Mouse (Mus musculus) intestine, embryonic 14.5 days (tissue): Measurements from ENCODE around the gene Ina. TPM values are rescaled to one million over a fixed set of nuclear protein-coding genes. Genes with fewer than 3 reads are reported as not detected.
A peak's percentile ranks its signal among the peaks of the same experiment; 100 is the strongest.

Experiments used
- ATAC-seq: fragments of 200-750 bp; cut with Nextera tagmentation; replicated peaks from 2 replicates; pipeline ENCODE4 v1.8.0; 2017; ENCODE audit warnings: low read depth, moderate number of reproducible peaks, moderate TSS enrichment, moderate library complexity; ENCODE audit not compliant: low FRiP score, low TSS enrichment
- DNase-seq: peaks from one replicate; pipeline ENCODE4 v3.0.0-alpha.2; 2018; ENCODE audit warnings: low spot score
- H3K27ac ChIP-seq: fragments of 300-500 bp; sonication (generic); 2 replicates; pipeline ENCODE4 v1.5.1; 2014; ENCODE audit warnings: low read depth, mild to moderate bottlenecking, control low read depth
- H3K27me3 ChIP-seq: fragments of 300-500 bp; sonication (generic); replicated peaks from 2 replicates; pipeline ENCODE4 v1.6.1; 2014; ENCODE audit warnings: low read length, control low read depth; ENCODE audit not compliant: control insufficient read depth, insufficient read depth
- H3K36me3 ChIP-seq: fragments of 300-500 bp; sonication (generic); 2 replicates; pipeline ENCODE4 v1.6.1; 2014; ENCODE audit warnings: low read length, control low read depth; ENCODE audit not compliant: control insufficient read depth, insufficient read depth
- H3K4me1 ChIP-seq: fragments of 300-500 bp; sonication (generic); replicated peaks from 2 replicates; pipeline ENCODE4 v1.6.1; 2014; ENCODE audit warnings: low read length, control low read depth, mixed read lengths; ENCODE audit not compliant: control insufficient read depth, insufficient read depth
- H3K4me2 ChIP-seq: fragments of 300-500 bp; sonication (generic); 2 replicates; pipeline ENCODE4 v1.6.1; 2014; ENCODE audit warnings: low read length
- H3K4me3 ChIP-seq: fragments of 300-500 bp; sonication (generic); 2 replicates; pipeline ENCODE4 v1.5.1; 2014; ENCODE audit warnings: low read depth, low read length, control low read depth, mixed read lengths
- H3K9ac ChIP-seq: fragments of 300-500 bp; sonication (generic); 2 replicates; pipeline ENCODE4 v1.6.1; 2014; ENCODE audit warnings: mild to moderate bottlenecking, low read length
- H3K9me3 ChIP-seq: fragments of 300-500 bp; sonication (generic); 2 replicates; pipeline ENCODE4 v1.6.1; 2016; ENCODE audit warnings: low read length, control low read depth; ENCODE audit not compliant: control insufficient read depth
- WGBS: fragments of 180-500 bp; shearing (Covaris S2); extraction: QIAGEN DNeasy Blood & Tissue Kit; methylation state at CpG from one replicate; pipeline ENCODE4 v1.1.7; 2014; 5-methylcytosine and 5-hydroxymethylcytosine counted together
- polyA plus RNA-seq: library from polyadenylated mRNA; unstranded; fragments of >200 nt; fragmentation: Nextera tagmentation; extraction: Ambion mirVana; gene quantifications from 2 replicates; pipeline ENCODE4 v1.2.1, GENCODE M21; 2014

The Ina gene
- polyA plus RNA-seq, 1 experiment from 2014 or later: 18.3 TPM

- ATAC-seq: peak; percentile 32; the same call in 1 of the 2 replicates
- no peaks in the 10 kb centered on the region for H3K9me3 ChIP-seq
- WGBS: under 1% methylated on average over 37 of the region's 37 CpGs
- peak overlapping the region; percentile 71 for H3K4me2 ChIP-seq
- peak; percentile 72 for DNase-seq
- no peak overlapping the region for H3K9ac ChIP-seq
- no peak overlapping the region for H3K27ac ChIP-seq
- peaks cover 8% of the 10 kb centered on the region for H3K4me1 ChIP-seq
- H3K4me3 ChIP-seq: peak overlapping the region; percentile 39
- H3K27me3 ChIP-seq: peaks cover 62% of the 10 kb centered on the region
- no peaks in the 10 kb centered on the region for H3K36me3 ChIP-seq
Measured at GRCm38 (mm10) chr19:47015396-47015795, 898 bp downstream of the Ina start.

- Histone ChIP-seq H3K27ac (no peak overlapping the region), H3K36me3 (no peaks in the 10 kb centered on the region), H3K9me3 (no peaks in the 10 kb centered on the region), H3K9ac (no peak overlapping the region), H3K27me3 (peaks cover 62% of the 10 kb centered on the region), H3K4me3 (peak overlapping the region; percentile 39; the same call in 1 of the 2 replicates), H3K4me1 (peaks cover 8% of the 10 kb centered on the region), H3K4me2 (no peak overlapping the region)
- 4% methylated on average over 9 of the region's 9 CpGs for WGBS
- DNase-seq (no peak), ATAC-seq (no peak)
Measured at GRCm38 (mm10) chr19:47015965-47016364, 1.5 kb downstream of the Ina start.

GRCm38 (mm10) chr19:47016487-47016886 is 2.0 kb downstream of the Ina start:
- WGBS: 0% methylated on average over 15 of the region's 15 CpGs

GRCm38 (mm10) chr19:47017831-47018230 is 3.3 kb downstream of the Ina start:
- no peak for DNase-seq
- H3K27ac ChIP-seq: no peak overlapping the region
- peaks cover 8% of the 10 kb centered on the region for H3K4me1 ChIP-seq
- ATAC-seq: no peak
- peaks cover 51% of the 10 kb centered on the region for H3K27me3 ChIP-seq
- H3K4me2 ChIP-seq: no peak overlapping the region
- no peak overlapping the region for H3K9ac ChIP-seq
- H3K9me3 ChIP-seq: no peaks in the 10 kb centered on the region
- 4% methylated on average over 3 of the region's 3 CpGs for WGBS
- no peak overlapping the region for H3K4me3 ChIP-seq
- no peaks in the 10 kb centered on the region for H3K36me3 ChIP-seq

More at GRCm38 (mm10) chr19:47016487-47016886, 2.0 kb downstream of the Ina start:
- no peak overlapping the region for H3K4me2 ChIP-seq
- peaks cover 8% of the 10 kb centered on the region for H3K4me1 ChIP-seq
- peaks cover 60% of the 10 kb centered on the region for H3K27me3 ChIP-seq
- no peak overlapping the region for H3K4me3 ChIP-seq
- H3K9ac ChIP-seq: no peak overlapping the region
- DNase-seq: peak; percentile 94
- H3K27ac ChIP-seq: no peak overlapping the region
- no peaks in the 10 kb centered on the region for H3K9me3 ChIP-seq
- H3K36me3 ChIP-seq: no peaks in the 10 kb centered on the region
- ATAC-seq: no peak

- Histone ChIP-seq H3K4me3 (no peak overlapping the region), H3K27ac (no peak overlapping the region), H3K4me1 (peaks cover 8% of the 10 kb centered on the region), H3K36me3 (no peaks in the 10 kb centered on the region), H3K9me3 (no peaks in the 10 kb centered on the region), H3K27me3 (peaks cover 46% of the 10 kb centered on the region), H3K9ac (no peak overlapping the region), H3K4me2 (no peak overlapping the region)
- DNase-seq (no peak), ATAC-seq (no peak)
- 42% methylated on average over 2 of the region's 2 CpGs for whole genome bisulfite sequencing
Measured at GRCm38 (mm10) chr19:47018330-47018729, 3.8 kb downstream of the Ina start.

- Histone ChIP-seq H3K36me3 (no peaks in the 10 kb centered on the region), H3K9ac (no peak overlapping the region), H3K27ac (no peak overlapping the region), H3K4me1 (peaks cover 8% of the 10 kb centered on the region), H3K4me3 (no peak overlapping the region), H3K9me3 (no peaks in the 10 kb centered on the region), H3K27me3 (peaks cover 36% of the 10 kb centered on the region), H3K4me2 (no peak overlapping the region)
- ATAC-seq: no peak
- no peak for DNase-seq
- WGBS: 28% methylated on average over 6 of the region's 6 CpGs
Measured at GRCm38 (mm10) chr19:47019326-47019725, 4.8 kb downstream of the Ina start.

- no peak overlapping the region for H3K4me3 ChIP-seq
- H3K27ac ChIP-seq: no peak overlapping the region
- WGBS: 76% methylated on average over 4 of the region's 4 CpGs
- DNase-seq (no peak), ATAC-seq (no peak)
- no peaks in the 10 kb centered on the region for H3K4me1 ChIP-seq
- peaks cover 8% of the 10 kb centered on the region for H3K27me3 ChIP-seq
- no peaks in the 10 kb centered on the region for H3K36me3 ChIP-seq
- no peaks in the 10 kb centered on the region for H3K9me3 ChIP-seq
- H3K4me2 ChIP-seq: no peak overlapping the region
- no peak overlapping the region for H3K9ac ChIP-seq
Measured at GRCm38 (mm10) chr19:47022709-47023108, 8.2 kb downstream of the Ina start.

GRCm38 (mm10) chr19:47023546-47023945 is 9.0 kb downstream of the Ina start:
- 83% methylated on average over 13 of the region's 13 CpGs for WGBS
- no peaks in the 10 kb centered on the region for H3K9me3 ChIP-seq

GRCm38 (mm10) chr19:47024954-47025353 is 10.5 kb downstream of the Ina start:
- Histone ChIP-seq H3K4me3 (no peak overlapping the region), H3K4me2 (no peak overlapping the region), H3K4me1 (no peaks in the 10 kb centered on the region), H3K27me3 (no peaks in the 10 kb centered on the region), H3K27ac (no peak overlapping the region), H3K9me3 (no peaks in the 10 kb centered on the region), H3K36me3 (no peaks in the 10 kb centered on the region), H3K9ac (no peak overlapping the region)
- WGBS: 62% methylated on average over 10 of the region's 10 CpGs
- no peak for DNase-seq
- ATAC-seq: no peak

More at GRCm38 (mm10) chr19:47023546-47023945, 9.0 kb downstream of the Ina start:
- H3K9ac ChIP-seq: no peak overlapping the region
- H3K4me2 ChIP-seq: no peak overlapping the region
- no peaks in the 10 kb centered on the region; the same call in 1 of the 2 replicates for H3K27me3 ChIP-seq
- no peak for ATAC-seq
- no peak for DNase-seq
- H3K27ac ChIP-seq: no peak overlapping the region
- H3K4me3 ChIP-seq: no peak overlapping the region
- H3K36me3 ChIP-seq: no peaks in the 10 kb centered on the region
- H3K4me1 ChIP-seq: no peaks in the 10 kb centered on the region
